Mouse (Mus musculus): ENCODE measurements at regions not wholly inside any gene's neighbourhood (a gene's known extent, or its start where the extent isn't known, plus 50 kb on each side); places are given as distances from the start of the nearest gene placed in this dataset.

GRCm38 (mm10) chr1:64288812-64289447 is 166.8 kb upstream of the Klf7 start:
- no peaks in the 10 kb centered on the region for H3K27me3 ChIP-seq
- H3K9ac ChIP-seq = no peak overlapping the region
- no peak for DNase-seq
- H3K4me1 ChIP-seq (replicated peaks) = no peaks in the 10 kb centered on the region
- no peak overlapping the region for H3K4me3 ChIP-seq (replicated peaks)
- 64% methylated on average over 12 of the region's 12 CpGs for WGBS (ENCODE audit: insufficient replicate concordance)
- H3K4me2 ChIP-seq = no peak overlapping the region
- no peak overlapping the region for H3K27ac ChIP-seq
- no peaks in the 10 kb centered on the region for H3K9me3 ChIP-seq (replicated peaks)
- H3K36me3 ChIP-seq = no peaks in the 10 kb centered on the region
- no peak for ATAC-seq (ENCODE audit: low read depth)

DNA sequence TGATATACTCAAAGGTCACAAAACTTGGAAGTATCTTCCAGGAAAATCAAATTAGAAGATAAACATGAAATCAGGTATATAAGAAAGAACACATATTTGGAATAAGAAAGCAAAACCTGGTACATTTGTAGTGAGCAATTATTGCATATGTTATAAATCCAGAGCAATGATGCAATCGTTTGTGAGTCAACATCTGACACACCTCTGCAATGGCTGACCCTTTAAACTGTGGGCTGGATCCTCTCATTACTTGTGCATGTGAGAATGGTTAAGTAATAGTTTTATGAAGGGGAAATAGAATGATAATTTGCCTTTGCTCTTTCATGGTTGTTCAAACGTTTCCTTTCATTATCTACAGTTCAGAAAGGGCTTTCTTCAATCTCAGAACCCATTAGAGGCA is 165.0 kb upstream of the Klf7 start:
- WGBS (ENCODE audit: insufficient replicate concordance) = 41% methylated on average over 2 of the region's 2 CpGs
- no peak for ATAC-seq (ENCODE audit: low read depth)
- Histone ChIP-seq H3K9ac (no peak overlapping the region), H3K4me1 (replicated peaks) (no peaks in the 10 kb centered on the region), H3K36me3 (no peaks in the 10 kb centered on the region), H3K27me3 (no peaks in the 10 kb centered on the region), H3K9me3 (replicated peaks) (no peaks in the 10 kb centered on the region), H3K27ac (no peak overlapping the region), H3K4me2 (no peak overlapping the region), H3K4me3 (replicated peaks) (no peak overlapping the region)
- DNase-seq = no peak

DNA sequence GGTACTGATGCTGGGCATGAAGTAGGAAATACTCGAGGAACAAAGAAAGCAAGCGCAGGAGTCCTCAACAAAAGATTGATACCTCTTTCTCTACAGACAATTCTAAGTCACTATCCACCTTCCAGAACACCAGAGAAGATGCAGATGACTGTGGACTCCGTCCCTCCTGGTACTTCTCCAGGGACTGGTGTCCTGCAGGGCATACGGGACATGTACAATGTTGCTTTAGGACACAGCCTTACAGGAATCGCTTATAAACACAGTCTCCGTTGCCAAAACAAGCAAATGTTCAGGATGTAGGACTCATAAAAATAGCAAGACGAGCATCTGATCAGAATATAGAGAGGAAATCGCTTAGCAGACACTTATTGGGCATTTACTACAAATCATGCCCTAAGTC is 162.6 kb upstream of the Klf7 start:
- Histone ChIP-seq H3K4me2 (no peak overlapping the region), H3K36me3 (no peaks in the 10 kb centered on the region), H3K27ac (no peak overlapping the region), H3K9me3 (replicated peaks) (no peaks in the 10 kb centered on the region), H3K4me3 (replicated peaks) (no peak overlapping the region), H3K27me3 (no peaks in the 10 kb centered on the region), H3K4me1 (replicated peaks) (no peaks in the 10 kb centered on the region), H3K9ac (no peak overlapping the region)
- 63% methylated on average over 8 of the region's 8 CpGs for WGBS (ENCODE audit: insufficient replicate concordance)
- DNase-seq (no peak), ATAC-seq (ENCODE audit: low read depth) (no peak)

DNA sequence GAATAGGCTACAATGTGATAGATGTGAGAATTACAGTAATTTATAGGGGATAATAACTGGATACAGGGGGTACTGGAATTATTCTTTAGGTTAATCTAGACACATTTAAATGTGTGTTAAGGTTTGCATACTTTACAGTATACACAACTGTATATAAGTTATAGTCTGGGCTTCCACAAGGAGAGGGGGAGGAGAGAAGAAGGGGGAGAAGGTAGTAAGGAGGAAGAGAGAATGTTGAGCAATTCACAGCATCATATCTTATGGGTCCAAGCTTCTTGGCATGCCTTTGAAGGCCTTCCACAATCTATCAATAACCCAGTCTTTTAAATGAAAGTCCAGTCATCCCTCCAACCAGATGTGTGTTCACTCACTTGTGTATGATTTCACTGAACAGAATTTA is 153.8 kb upstream of the Klf7 start:
- no peak overlapping the region for H3K4me3 ChIP-seq (replicated peaks)
- no peaks in the 10 kb centered on the region for H3K4me1 ChIP-seq (replicated peaks)
- ATAC-seq (ENCODE audit: low read depth) = no peak
- H3K36me3 ChIP-seq = no peaks in the 10 kb centered on the region
- no peak overlapping the region for H3K4me2 ChIP-seq
- H3K27me3 ChIP-seq = no peaks in the 10 kb centered on the region
- no peak overlapping the region for H3K9ac ChIP-seq
- no peak overlapping the region for H3K27ac ChIP-seq
- DNase-seq = no peak
- no peaks in the 10 kb centered on the region for H3K9me3 ChIP-seq (replicated peaks)

- no peaks in the 10 kb centered on the region for H3K4me1 ChIP-seq (replicated peaks)
- no peak for DNase-seq
- no peaks in the 10 kb centered on the region for H3K36me3 ChIP-seq
- ATAC-seq (ENCODE audit: low read depth) = no peak
- no peaks in the 10 kb centered on the region for H3K9me3 ChIP-seq (replicated peaks)
- no peak overlapping the region for H3K9ac ChIP-seq
- H3K27ac ChIP-seq = no peak overlapping the region
- H3K4me2 ChIP-seq = no peak overlapping the region
- no peak overlapping the region for H3K4me3 ChIP-seq (replicated peaks)
- whole genome bisulfite sequencing (ENCODE audit: insufficient replicate concordance) = 56% methylated on average over 3 of the region's 3 CpGs
- no peaks in the 10 kb centered on the region for H3K27me3 ChIP-seq
Observed at GRCm38 (mm10) chr1:64275086-64275802, 153.2 kb upstream of the Klf7 start.

GRCm38 (mm10) chr1:64257237-64257636 is 135.2 kb upstream of the Klf7 start:
- H3K27me3 ChIP-seq = no peaks in the 10 kb centered on the region
- no peak overlapping the region for H3K4me3 ChIP-seq (replicated peaks)
- WGBS (ENCODE audit: insufficient replicate concordance) = 56% methylated on average over 2 of the region's 2 CpGs
- no peaks in the 10 kb centered on the region for H3K9me3 ChIP-seq (replicated peaks)
- H3K4me2 ChIP-seq = no peak overlapping the region
- no peaks in the 10 kb centered on the region for H3K36me3 ChIP-seq
- no peaks in the 10 kb centered on the region for H3K4me1 ChIP-seq (replicated peaks)
- DNase-seq = no peak
- no peak overlapping the region for H3K9ac ChIP-seq
- H3K27ac ChIP-seq = no peak overlapping the region
- no peak for ATAC-seq (ENCODE audit: low read depth)

DNA sequence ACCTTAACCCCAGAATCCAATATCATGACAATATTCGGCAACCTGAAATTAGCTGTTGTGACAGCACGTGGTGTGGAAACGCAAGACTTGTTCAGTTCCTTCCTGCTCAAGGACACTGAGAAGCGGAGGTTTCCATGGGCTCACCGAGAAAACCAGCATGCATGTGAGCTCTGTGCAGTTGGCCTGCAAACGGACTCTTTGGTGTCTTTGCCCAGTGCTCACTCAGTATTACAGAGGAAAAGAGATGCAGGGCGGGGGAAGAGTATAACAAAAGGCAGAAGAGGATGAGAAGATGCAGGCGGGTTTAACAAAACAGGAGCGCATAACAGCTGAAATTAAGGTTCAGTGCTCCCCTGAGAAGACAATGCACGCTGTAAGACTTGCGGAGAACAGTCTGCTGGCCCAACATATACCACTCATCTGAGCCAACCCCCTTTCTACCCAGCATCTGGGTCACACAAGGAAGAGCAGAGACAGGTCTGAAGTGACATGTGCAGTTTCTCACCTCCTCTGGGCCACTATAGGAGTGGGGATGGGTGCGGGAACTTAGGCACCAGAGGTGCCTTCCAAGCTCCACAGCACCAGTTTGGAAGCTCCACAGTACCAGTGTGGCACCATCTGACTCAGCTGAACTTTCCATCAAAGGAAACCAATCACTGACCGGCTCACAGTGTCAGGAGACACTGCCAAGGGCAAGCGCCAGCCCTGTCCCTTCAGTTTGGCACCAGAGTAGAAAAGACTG is 133.6 kb upstream of the Klf7 start:
- Histone ChIP-seq H3K9me3 (replicated peaks) (no peaks in the 10 kb centered on the region), H3K36me3 (no peaks in the 10 kb centered on the region), H3K9ac (no peak overlapping the region), H3K4me3 (replicated peaks) (no peak overlapping the region), H3K27ac (no peak overlapping the region), H3K4me2 (no peak overlapping the region), H3K27me3 (no peaks in the 10 kb centered on the region), H3K4me1 (replicated peaks) (no peaks in the 10 kb centered on the region)
- DNase-seq (no peak), ATAC-seq (ENCODE audit: low read depth) (no peak)
- 72% methylated on average over 14 of the region's 14 CpGs for WGBS (ENCODE audit: insufficient replicate concordance)

DNA sequence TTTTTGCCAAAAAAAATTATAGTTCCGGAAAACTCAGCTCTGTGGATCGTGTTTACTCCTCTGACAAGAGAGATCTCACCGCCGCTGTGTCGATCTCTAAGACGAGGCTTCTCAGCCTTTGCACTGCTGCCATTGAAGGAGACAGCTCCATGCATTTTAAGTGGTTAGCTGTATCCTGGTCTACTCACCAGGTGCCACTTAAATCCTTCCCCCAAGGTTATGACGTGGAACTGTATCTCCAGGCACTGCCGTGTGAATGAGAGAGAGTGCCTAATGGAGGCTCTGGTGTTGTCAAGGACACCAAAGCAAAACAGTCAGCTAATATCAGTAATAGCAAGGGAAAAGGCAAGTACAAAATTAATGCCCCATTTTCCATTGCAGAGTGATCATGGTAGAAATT is 132.6 kb upstream of the Klf7 start:
- Histone ChIP-seq H3K9ac (no peak overlapping the region), H3K4me1 (replicated peaks) (no peaks in the 10 kb centered on the region), H3K4me2 (no peak overlapping the region), H3K4me3 (replicated peaks) (no peak overlapping the region), H3K36me3 (no peaks in the 10 kb centered on the region), H3K27me3 (no peaks in the 10 kb centered on the region), H3K9me3 (replicated peaks) (no peaks in the 10 kb centered on the region), H3K27ac (no peak overlapping the region)
- ATAC-seq (ENCODE audit: low read depth) = no peak
- DNase-seq = no peak
- 74% methylated on average over 8 of the region's 8 CpGs for WGBS (ENCODE audit: insufficient replicate concordance)

- 68% methylated on average over 8 of the region's 8 CpGs for WGBS (ENCODE audit: insufficient replicate concordance)
- no peak for DNase-seq
Observed at GRCm38 (mm10) chr1:64253996-64254395, 131.9 kb upstream of the Klf7 start.

GRCm38 (mm10) chr1:64242401-64242800 is 120.3 kb upstream of the Klf7 start:
- WGBS (ENCODE audit: insufficient replicate concordance) = 46% methylated on average over 2 of the region's 2 CpGs
- no peak for ATAC-seq (ENCODE audit: low read depth)
- no peak for DNase-seq
- Histone ChIP-seq H3K27ac (no peak overlapping the region), H3K4me3 (replicated peaks) (no peak overlapping the region), H3K27me3 (no peaks in the 10 kb centered on the region), H3K9ac (no peak overlapping the region), H3K9me3 (replicated peaks) (no peaks in the 10 kb centered on the region), H3K36me3 (no peaks in the 10 kb centered on the region), H3K4me1 (replicated peaks) (no peaks in the 10 kb centered on the region), H3K4me2 (no peak overlapping the region)

More at GRCm38 (mm10) chr1:64253996-64254395, 131.9 kb upstream of the Klf7 start:
- no peak overlapping the region for H3K27ac ChIP-seq
- H3K9ac ChIP-seq = no peak overlapping the region
- H3K36me3 ChIP-seq = no peaks in the 10 kb centered on the region
- no peak for ATAC-seq (ENCODE audit: low read depth)
- no peaks in the 10 kb centered on the region for H3K27me3 ChIP-seq
- no peak overlapping the region for H3K4me2 ChIP-seq
- no peak overlapping the region for H3K4me3 ChIP-seq (replicated peaks)
- no peaks in the 10 kb centered on the region for H3K4me1 ChIP-seq (replicated peaks)
- no peaks in the 10 kb centered on the region for H3K9me3 ChIP-seq (replicated peaks)

GRCm38 (mm10) chr1:64229654-64230053 is 107.6 kb upstream of the Klf7 start:
- Histone ChIP-seq H3K4me1 (replicated peaks) (no peaks in the 10 kb centered on the region), H3K4me2 (no peak overlapping the region), H3K9me3 (replicated peaks) (no peaks in the 10 kb centered on the region), H3K9ac (no peak overlapping the region), H3K4me3 (replicated peaks) (no peak overlapping the region), H3K27ac (no peak overlapping the region), H3K36me3 (no peaks in the 10 kb centered on the region), H3K27me3 (no peaks in the 10 kb centered on the region)
- 46% methylated on average over 1 of the region's 1 CpGs for WGBS (ENCODE audit: insufficient replicate concordance)
- DNase-seq = no peak
- no peak for ATAC-seq (ENCODE audit: low read depth)

All from liver, embryonic 13.5 days (tissue).